In genomic region chr2:24830614-24831013, GRCm38 (mm10) we compare ENCODE assay signal across 26 mouse cellular contexts.
DNase-seq lines count a peak whose midpoint lies in the region; ATAC-seq and TF ChIP-seq lines count a peak whose summit lies in the region.
"Had no signal": no experiment of that assay in that cellular context is flagged by ENCODE, and none has a peak within 500 bp of the region (broad histone marks: within the 10 kb centered on the region; RNA-seq: fewer than 3 reads in every experiment).

No protein-coding gene starts in this region.

- H3K4me3 ChIP-seq in liver, postnatal 0 days (ENCODE audit: low read depth, low read length): no peak overlapping the region
- H3K4me3 ChIP-seq in intestine, embryonic 15.5 days (replicated peaks): no peak overlapping the region
- no peak overlapping the region for H3K4me3 ChIP-seq in left cerebral cortex, adult 2 months
- H3K4me3 ChIP-seq: embryonic facial prominence, embryonic 12.5 days; embryonic facial prominence, embryonic 15.5 days; gastrocnemius, adult 2 months; heart, embryonic 12.5 days; heart, embryonic 15.5 days; hindbrain, embryonic 10.5 days; hindbrain, embryonic 13.5 days had no signal

- no peaks in the 10 kb centered on the region for H3K4me1 ChIP-seq in liver, postnatal 0 days (ENCODE audit: insufficient read depth)
- H3K4me1 ChIP-seq in intestine, embryonic 15.5 days (replicated peaks): no peaks in the 10 kb centered on the region
- H3K4me1 ChIP-seq: embryonic facial prominence, embryonic 12.5 days; embryonic facial prominence, embryonic 15.5 days; heart, embryonic 12.5 days; heart, embryonic 15.5 days; hindbrain, embryonic 10.5 days; hindbrain, embryonic 13.5 days had no signal

- no peak for TF ChIP-seq EP300 in liver, postnatal 0 days (IDR thresholded peaks at IDR 0.05; ENCODE audit: low read depth)

- H3K36me3 ChIP-seq in liver, postnatal 0 days (replicated peaks; ENCODE audit: insufficient read depth, low read length): peaks cover 38% of the 10 kb centered on the region
- peaks cover 13% of the 10 kb centered on the region for H3K36me3 ChIP-seq in intestine, embryonic 15.5 days

- no peak overlapping the region for H3K27ac ChIP-seq in liver, postnatal 0 days (ENCODE audit: low read depth)
- no peak overlapping the region for H3K27ac ChIP-seq in intestine, embryonic 15.5 days
- H3K27ac ChIP-seq in left cerebral cortex, adult 2 months: no peak overlapping the region
- H3K27ac ChIP-seq: embryonic facial prominence, embryonic 12.5 days; embryonic facial prominence, embryonic 15.5 days; gastrocnemius, adult 2 months; heart, embryonic 15.5 days; hindbrain, embryonic 10.5 days; hindbrain, embryonic 13.5 days had no signal

- 64% methylated on average over 3 of the region's 3 CpGs for WGBS in liver, postnatal 0 days (ENCODE audit: insufficient replicate concordance)
- 74% methylated on average over 3 of the region's 3 CpGs for WGBS in intestine, embryonic 15.5 days

- intact Hi-C loops in left cerebral cortex, adult 2 months (cut with DNase I): no loop called here

- peak; percentile 78 for ATAC-seq in liver, postnatal 0 days
- ATAC-seq in CD4-positive, CD25-positive, alpha-beta regulatory T cell, adult 4 months: peak; percentile 67
- no peak for ATAC-seq in intestine, embryonic 15.5 days
- no peak for ATAC-seq in granulocyte monocyte progenitor cell, adult 5-6 weeks (replicated peaks; ENCODE audit: poor library complexity, severe bottlenecking)
- ATAC-seq: forebrain, embryonic 14.5 days; forebrain, postnatal 0 days; hindbrain, embryonic 16.5 days had no signal

- no peak for DNase-seq in liver, postnatal 0 days
- no peak for DNase-seq in liver
- peak; percentile 60 for DNase-seq in induced T-regulatory cell, adult 2 months (ENCODE audit: low read depth)
- DNase-seq in left cerebral cortex, adult 2 months (ENCODE audit: extremely low spot score in 1 of 2, low spot score in 2 of 2): no peak
- DNase-seq: adrenal gland, adult 8-10 months; adrenal gland, postnatal 25 days; cerebellum, adult 11-12 months; cerebellum, adult 8-10 months; cerebellum, postnatal 14 days; forebrain, postnatal 0 days; gastrocnemius, adult 2 months; gastrocnemius, postnatal 14 days; heart, adult 18-20 months; heart, postnatal 10 days; heart, postnatal 36 days had no signal

- no peaks in the 10 kb centered on the region for H3K27me3 ChIP-seq in liver, postnatal 0 days (ENCODE audit: insufficient read depth, low read length)
- no peaks in the 10 kb centered on the region for H3K27me3 ChIP-seq in intestine, embryonic 15.5 days (replicated peaks)
- H3K27me3 ChIP-seq: embryonic facial prominence, embryonic 12.5 days; embryonic facial prominence, embryonic 15.5 days; heart, embryonic 12.5 days; heart, embryonic 15.5 days; hindbrain, embryonic 13.5 days had no signal

- no peak overlapping the region for H3K4me2 ChIP-seq in liver, postnatal 0 days (ENCODE audit: low read depth, low read length)
- no peak overlapping the region for H3K4me2 ChIP-seq in intestine, embryonic 15.5 days (replicated peaks)
- H3K4me2 ChIP-seq: embryonic facial prominence, embryonic 12.5 days; embryonic facial prominence, embryonic 15.5 days; heart, embryonic 12.5 days; heart, embryonic 15.5 days; hindbrain, embryonic 13.5 days had no signal

- no peak overlapping the region for H3K9ac ChIP-seq in liver, postnatal 0 days (replicated peaks)
- H3K9ac ChIP-seq in intestine, embryonic 15.5 days: no peak overlapping the region
- H3K9ac ChIP-seq: embryonic facial prominence, embryonic 12.5 days; embryonic facial prominence, embryonic 15.5 days; forebrain, postnatal 0 days; heart, embryonic 12.5 days; heart, embryonic 15.5 days; hindbrain, embryonic 13.5 days had no signal

- no peak for TF ChIP-seq CTCF in liver, postnatal 0 days (IDR thresholded peaks at IDR 0.05; ENCODE audit: low read depth)
- no peak for TF ChIP-seq CTCF in left cerebral cortex, adult 2 months (IDR thresholded peaks at IDR 0.05)

- no peaks in the 10 kb centered on the region for H3K9me3 ChIP-seq in liver, postnatal 0 days (ENCODE audit: low read length)
- H3K9me3 ChIP-seq in intestine, embryonic 15.5 days: no peaks in the 10 kb centered on the region
- H3K9me3 ChIP-seq: embryonic facial prominence, embryonic 12.5 days; embryonic facial prominence, embryonic 15.5 days; heart, embryonic 12.5 days; heart, embryonic 15.5 days; hindbrain, embryonic 10.5 days; hindbrain, embryonic 13.5 days had no signal

Comparison
In these comparisons a context has a peak if more than half of its experiments do, and no peak if none do; other contexts are left out.
1. ATAC-seq: peak in liver, postnatal 0 days (single experiment) and CD4-positive, CD25-positive, alpha-beta regulatory T cell, adult 4 months (single experiment); none in intestine, embryonic 15.5 days (single experiment) and granulocyte monocyte progenitor cell, adult 5-6 weeks (single experiment).